Mouse (Mus musculus) CD4-positive helper T cell, adult 2 months (primary cell): ENCODE measurements around the gene Myoz2.
A peak's percentile ranks its signal among the peaks of the same experiment; 100 is the strongest.

Experiments used
- DNase-seq: peaks from one replicate; pipeline ENCODE4 v3.0.0-alpha.2; 2012; ENCODE audit warnings: low read depth, missing footprints, low spot score

Myoz2 gene

DNA sequence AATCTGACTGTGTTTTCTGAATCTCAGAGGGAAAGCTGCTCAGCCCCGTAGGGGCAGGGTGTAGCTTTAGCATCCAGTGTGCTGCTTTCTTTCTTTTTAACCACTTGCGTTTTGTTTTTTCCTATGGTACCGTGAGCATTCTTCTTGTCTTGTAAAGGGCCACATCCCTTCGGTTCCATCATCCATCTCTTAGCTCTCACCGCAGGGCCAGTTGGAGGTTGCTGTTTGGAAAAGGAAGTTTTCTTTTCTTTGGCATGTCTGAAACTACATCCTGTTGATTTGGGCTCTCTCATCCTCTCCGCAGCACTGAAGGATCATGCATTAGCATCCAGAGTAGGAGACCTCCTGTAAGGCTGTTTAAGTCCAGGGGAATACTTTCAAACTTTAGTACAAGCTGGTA is 25.4 kb downstream of the Myoz2 start:
- DNase-seq: no peak

GRCm38 (mm10) chr3:123007386-123007785 is 27.4 kb downstream of the Myoz2 start:
- no peak for DNase-seq

DNA sequence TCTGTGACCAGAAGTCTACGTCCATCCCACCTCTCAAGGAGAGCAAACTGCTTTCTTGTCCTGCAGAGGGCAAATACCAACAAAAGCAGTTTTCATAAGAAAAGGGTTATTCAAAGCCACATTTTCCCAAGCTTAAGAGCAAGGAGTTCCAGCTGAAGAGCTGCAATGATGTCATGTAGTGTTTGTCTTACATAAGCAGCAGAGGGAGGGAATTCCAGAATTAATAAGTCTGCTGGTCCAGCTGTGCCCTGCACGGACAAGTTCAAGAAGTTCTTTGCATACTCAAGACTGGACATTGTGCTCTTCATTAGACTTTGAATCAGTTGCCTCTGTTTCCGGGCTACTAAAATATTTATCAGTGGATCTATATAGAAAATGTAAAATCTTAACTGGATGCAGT is 33.8 kb downstream of the Myoz2 start:
- DNase-seq: no peak

DNA sequence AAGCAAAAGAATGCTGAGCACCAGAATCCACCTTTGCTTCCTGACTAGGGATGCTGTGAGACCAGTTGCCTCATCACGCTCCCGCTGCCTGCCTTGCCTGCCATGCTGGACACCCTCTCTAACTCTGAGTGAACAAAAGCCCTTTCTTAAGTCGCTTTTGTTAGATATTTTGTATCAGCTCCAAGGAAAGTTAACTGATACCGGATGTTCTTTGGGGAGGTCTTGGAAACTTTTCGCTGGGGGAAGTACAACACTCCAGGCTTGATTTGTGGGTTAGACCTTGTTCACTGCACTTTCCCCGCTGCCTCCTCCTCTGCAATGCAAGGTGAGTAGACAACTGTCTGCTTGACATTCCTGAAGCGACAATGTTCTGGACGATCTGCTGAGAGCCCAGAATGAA is 36.3 kb downstream of the Myoz2 start:
- no peak for DNase-seq

DNA sequence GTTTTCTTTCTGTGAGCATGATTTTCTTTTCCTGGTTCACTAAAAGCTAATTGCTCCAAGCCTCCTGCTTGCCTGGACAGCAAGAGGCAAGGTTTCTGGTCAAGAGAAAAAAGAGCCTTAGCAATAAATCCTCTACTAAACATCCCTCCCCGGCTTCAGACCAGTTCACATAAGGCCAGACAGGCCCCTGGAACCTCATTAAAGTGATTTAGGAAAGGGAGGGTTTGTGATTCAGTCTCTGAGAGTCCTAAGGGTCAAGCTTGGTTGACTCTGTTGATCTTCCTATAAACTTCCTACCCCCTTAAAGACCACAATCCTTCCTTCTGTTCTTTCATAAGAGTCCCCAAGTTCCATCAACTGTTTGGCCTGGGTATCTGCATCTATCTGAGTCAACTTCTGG is 37.8 kb downstream of the Myoz2 start:
- DNase-seq: no peak

GRCm38 (mm10) chr3:122986906-122987305 is 47.9 kb downstream of the Myoz2 start:
- no peak for DNase-seq

- DNase-seq: no peak
These were observed 48.4 kb downstream of the Myoz2 start for GRCm38 (mm10) chr3:122986386-122986785.

- DNase-seq: no peak
These were observed 49.5 kb downstream of the Myoz2 start for GRCm38 (mm10) chr3:122985183-122985944.

DNA sequence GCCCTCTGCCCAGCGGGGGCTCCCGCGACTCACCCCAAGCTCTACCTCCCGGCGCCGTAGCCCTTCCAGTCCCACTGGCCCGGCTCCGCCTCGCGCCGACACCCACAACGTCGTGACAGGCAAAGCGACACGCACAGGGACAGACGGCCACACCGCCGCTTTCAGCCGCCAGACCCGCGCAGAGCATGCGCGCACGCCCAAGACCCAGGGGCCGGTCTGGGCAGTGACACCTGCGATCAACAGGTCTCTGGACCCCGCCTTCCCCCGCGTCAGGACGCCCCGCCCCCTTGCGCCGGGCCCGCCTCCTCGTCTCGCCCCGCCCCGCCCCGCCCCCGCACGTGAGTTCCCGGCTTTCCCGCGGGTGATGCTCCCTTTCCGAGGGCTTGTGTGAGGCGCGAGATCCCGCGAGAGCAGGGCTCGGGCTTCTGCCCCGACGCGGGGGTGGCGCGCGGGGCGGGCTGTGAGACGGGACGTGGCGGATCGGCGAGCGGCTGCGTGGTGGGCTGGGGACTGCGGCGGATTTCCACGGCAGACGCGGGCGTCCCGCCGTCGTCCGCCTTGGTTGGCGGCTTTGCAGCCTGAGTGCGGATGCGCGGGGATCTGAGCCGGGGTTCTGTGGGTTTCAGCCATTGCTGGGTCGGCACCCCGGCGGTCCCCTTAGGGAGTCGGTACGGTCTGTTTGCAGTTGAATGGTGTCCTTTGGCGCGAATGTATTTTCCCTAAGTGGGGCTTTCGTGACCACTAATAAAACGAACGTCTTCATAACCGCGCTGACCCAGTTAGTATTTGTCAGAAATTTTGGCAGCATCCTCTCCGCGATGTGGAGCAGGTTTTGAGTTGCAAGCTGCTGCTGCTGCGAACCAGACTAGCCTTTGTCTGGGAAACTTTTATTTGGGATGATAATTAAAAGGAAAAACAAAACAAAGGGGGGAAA is 50.3 kb downstream of the Myoz2 start, which contains the start of gene Usp53:
TSS of gene Usp53 (minus strand) at position 262 of the 934 bp plus-strand sequence.
- peak; percentile 97 for DNase-seq

DNA sequence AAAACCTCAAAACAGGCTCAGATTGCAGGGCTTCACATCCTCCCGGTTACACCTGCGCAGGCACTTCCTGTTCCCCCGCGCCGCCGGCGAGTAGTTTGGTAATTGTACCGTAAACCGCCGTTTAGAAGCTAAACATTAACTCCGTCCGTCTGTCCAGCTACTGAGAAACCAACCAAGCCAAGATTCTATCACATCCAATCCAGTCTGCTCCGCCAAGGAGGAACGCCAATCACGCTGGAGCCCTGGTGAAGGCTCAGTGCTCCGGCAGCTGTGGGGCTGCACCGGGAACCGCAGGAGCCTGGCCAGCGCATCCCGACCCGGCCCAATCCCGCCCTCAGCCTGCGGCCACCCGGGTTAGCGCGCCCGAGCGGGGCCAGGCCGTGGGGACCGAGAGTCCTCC is 51.0 kb downstream of the Myoz2 start:
- DNase-seq: peak; percentile 72

DNA sequence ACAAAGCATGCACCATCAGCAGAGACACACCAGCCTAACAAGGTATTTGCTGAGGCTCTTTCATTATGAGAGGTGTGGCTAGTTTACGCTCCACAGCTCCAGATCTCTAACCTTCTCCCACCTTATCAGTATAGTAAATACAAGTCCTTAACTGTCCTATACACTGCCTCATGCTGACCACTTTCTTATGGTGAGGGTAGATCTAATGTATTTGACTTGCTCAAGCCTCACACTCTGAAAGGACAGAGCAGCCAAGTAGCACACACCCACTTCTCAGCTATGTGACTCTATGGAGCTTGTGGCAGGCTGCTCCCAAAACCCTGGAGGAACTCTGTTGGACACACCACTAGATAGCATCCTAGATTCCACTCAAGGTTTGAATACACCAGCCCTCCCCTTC is 58.9 kb downstream of the Myoz2 start:
- no peak for DNase-seq

GRCm38 (mm10) chr3:122975363-122975762 is 59.5 kb downstream of the Myoz2 start:
- DNase-seq: no peak

- no peak for DNase-seq
These were observed 60.0 kb downstream of the Myoz2 start for GRCm38 (mm10) chr3:122974833-122975232.

GRCm38 (mm10) chr3:122972126-122972822 is 62.5 kb downstream of the Myoz2 start:
- no peak for DNase-seq

- DNase-seq: no peak
These were observed 66.4 kb downstream of the Myoz2 start for GRCm38 (mm10) chr3:122968391-122968790.

- no peak for DNase-seq
These were observed 70.5 kb downstream of the Myoz2 start for GRCm38 (mm10) chr3:122964301-122964700.
